Mouse (Mus musculus) cerebral cortex, adult 2 months (tissue): ENCODE measurements around the gene Arfip1.

Experiments
- WGBS: fragments of 180-500 bp; shearing (Covaris S2); methylation state at CpG from one replicate; pipeline ENCODE4 v1.1.7; 2018; 5-methylcytosine and 5-hydroxymethylcytosine counted together

Gene Arfip1

GRCm38 (mm10) chr3:84570501-84570900, 11.9 kb downstream of the Arfip1 start:
- 66% methylated on average over 3 of the region's 3 CpGs for WGBS

- WGBS = 80% methylated on average over 6 of the region's 6 CpGs
Observed at GRCm38 (mm10) chr3:84569587-84569986, 12.8 kb downstream of the Arfip1 start.

GRCm38 (mm10) chr3:84568540-84568939, 13.9 kb downstream of the Arfip1 start:
- 64% methylated on average over 6 of the region's 6 CpGs for WGBS

- WGBS = 87% methylated on average over 4 of the region's 4 CpGs
Observed at GRCm38 (mm10) chr3:84563415-84563814, 19.0 kb downstream of the Arfip1 start.

GRCm38 (mm10) chr3:84562911-84563310, 19.5 kb downstream of the Arfip1 start:
- WGBS = 96% methylated on average over 2 of the region's 2 CpGs

GRCm38 (mm10) chr3:84558301-84558700, 24.1 kb downstream of the Arfip1 start:
- 93% methylated on average over 3 of the region's 3 CpGs for WGBS

GRCm38 (mm10) chr3:84555780-84556179, 26.6 kb downstream of the Arfip1 start:
- WGBS = 83% methylated on average over 3 of the region's 3 CpGs

GRCm38 (mm10) chr3:84547177-84547576, 35.2 kb downstream of the Arfip1 start:
- 75% methylated on average over 8 of the region's 8 CpGs for WGBS

- WGBS = 7% methylated on average over 3 of the region's 3 CpGs
Observed at GRCm38 (mm10) chr3:84542450-84542849, 40.0 kb downstream of the Arfip1 start.

- 88% methylated on average over 1 of the region's 1 CpGs for WGBS
Observed at GRCm38 (mm10) chr3:84541881-84542280, 40.5 kb downstream of the Arfip1 start.

GRCm38 (mm10) chr3:84536987-84537386, 45.4 kb downstream of the Arfip1 start:
- 79% methylated on average over 6 of the region's 6 CpGs for WGBS

- WGBS = 81% methylated on average over 5 of the region's 5 CpGs
Observed at GRCm38 (mm10) chr3:84533227-84533626, 49.2 kb downstream of the Arfip1 start.

GRCm38 (mm10) chr3:84529021-84529420, 53.4 kb downstream of the Arfip1 start:
- WGBS = 93% methylated on average over 2 of the region's 2 CpGs

- WGBS = 60% methylated on average over 1 of the region's 1 CpGs
Observed at GRCm38 (mm10) chr3:84524952-84525351, 57.5 kb downstream of the Arfip1 start.

- WGBS = 96% methylated on average over 3 of the region's 3 CpGs
Observed at GRCm38 (mm10) chr3:84516163-84516562, 66.3 kb downstream of the Arfip1 start.

GRCm38 (mm10) chr3:84512774-84513515, 69.5 kb downstream of the Arfip1 start:
- WGBS = 87% methylated on average over 6 of the region's 6 CpGs

- 90% methylated on average over 4 of the region's 4 CpGs for WGBS
Observed at GRCm38 (mm10) chr3:84505193-84505592, 77.2 kb downstream of the Arfip1 start.

GRCm38 (mm10) chr3:84504291-84504690, 78.1 kb downstream of the Arfip1 start:
- 96% methylated on average over 8 of the region's 8 CpGs for WGBS

- 92% methylated on average over 2 of the region's 2 CpGs for WGBS
Observed at GRCm38 (mm10) chr3:84502101-84502500, 80.3 kb downstream of the Arfip1 start.

- 82% methylated on average over 10 of the region's 10 CpGs for WGBS
Observed at GRCm38 (mm10) chr3:84500491-84500890, 81.9 kb downstream of the Arfip1 start.

- whole genome bisulfite sequencing = 88% methylated on average over 11 of the region's 11 CpGs
Observed at GRCm38 (mm10) chr3:84497718-84498117, 84.7 kb downstream of the Arfip1 start.

- WGBS = 93% methylated on average over 8 of the region's 8 CpGs
Observed at GRCm38 (mm10) chr3:84492657-84493056, 89.8 kb downstream of the Arfip1 start.

GRCm38 (mm10) chr3:84492148-84492547, 90.3 kb downstream of the Arfip1 start:
- WGBS = 55% methylated on average over 4 of the region's 4 CpGs

- 63% methylated on average over 6 of the region's 6 CpGs for WGBS
Observed at GRCm38 (mm10) chr3:84488716-84489115, 93.7 kb downstream of the Arfip1 start.
